Mouse (Mus musculus) C2C12 (cell line): ENCODE results near the gene Lrrc39.

ENCODE experiments used
- CTCF ChIP-seq: IDR thresholded peaks from one replicate; pipeline ENCODE4 v1.5.1; 2011; ENCODE audit not compliant: control insufficient read depth, insufficient read depth, insufficient read length
- MAX ChIP-seq: IDR thresholded peaks from one replicate; pipeline ENCODE4 v1.6.1; 2011; ENCODE audit warnings: mild to moderate bottlenecking, control low read depth
- MYOD1 ChIP-seq: IDR thresholded peaks from one replicate; pipeline ENCODE4 v1.6.1; 2011; ENCODE audit warnings: low read depth; ENCODE audit not compliant: control insufficient read depth, insufficient read length
- USF1 ChIP-seq: IDR thresholded peaks from one replicate; pipeline ENCODE4 v1.6.1; 2011; ENCODE audit warnings: low read depth, mild to moderate bottlenecking, control low read depth, moderate library complexity

- TF ChIP-seq CTCF (no peak), USF1 (no peak), MAX (no peak), MYOD1 (no peak)
These were observed 25.6 kb upstream of the Lrrc39 start for GRCm38 (mm10) chr3:116537200-116537573.
